Mouse (Mus musculus) R1 (cell line): ENCODE measurements around the gene Krtap13-1.
"Not testable (repeated sequence)": the region's sequence is repeated elsewhere in the genome, so short reads cannot be mapped to it uniquely, and the experiment has no call there.

Experiments
- DNase-seq: peaks from one replicate; pipeline ENCODE4 v3.0.0-alpha.2; 2018; ENCODE audit warnings: low read depth, low spot score

Krtap13-1 gene

DNA sequence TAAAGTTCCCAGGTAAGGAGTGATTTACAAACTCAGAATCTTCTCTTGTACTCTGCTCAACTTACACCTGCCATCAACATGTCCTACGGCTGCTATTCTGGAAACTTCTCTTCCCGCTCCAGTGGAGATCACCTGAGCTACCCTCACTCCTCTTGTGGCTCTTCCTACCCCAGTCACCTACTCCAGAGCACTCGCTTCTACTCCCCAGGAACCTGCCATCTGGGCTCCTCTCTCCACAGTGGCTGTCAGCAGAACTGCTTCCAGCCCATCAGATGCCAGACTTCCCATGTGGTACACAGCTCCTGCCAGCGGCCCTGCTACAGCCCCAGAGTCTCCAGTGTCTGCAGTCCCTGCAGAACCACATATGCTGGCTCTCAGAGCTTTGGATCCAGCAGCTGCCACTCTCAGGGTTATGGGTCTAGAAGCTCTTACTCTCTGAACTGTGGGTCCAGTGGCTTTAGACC is at the start of gene Krtap13-1:
TSS of gene Krtap13-1 (plus strand) at position 51 of the 464 bp plus-strand sequence.
- no peak for DNase-seq

GRCm38 (mm10) chr16:88679099-88679498 is 49.6 kb upstream of the Krtap13-1 start:
- no peak for DNase-seq

DNA sequence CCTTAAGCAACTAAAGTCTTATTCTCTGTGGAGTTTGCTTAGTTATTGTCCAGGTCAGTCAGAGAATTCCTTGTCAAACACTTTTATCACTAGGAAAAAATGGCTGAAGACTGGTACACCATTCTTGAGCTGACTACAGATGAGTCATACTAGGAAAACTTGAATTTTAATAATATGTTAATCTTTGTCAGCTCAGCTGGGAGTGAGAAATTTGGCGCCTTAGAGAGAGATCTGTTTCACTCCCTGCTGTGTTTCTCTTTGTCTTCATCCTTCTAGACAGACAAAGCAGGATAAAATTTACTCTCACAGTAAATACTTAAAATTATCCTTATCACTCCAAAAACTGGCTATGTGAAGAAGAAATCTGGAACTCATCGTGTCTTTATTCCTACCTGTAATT is 47.4 kb upstream of the Krtap13-1 start:
- DNase-seq, result no peak

GRCm38 (mm10) chr16:88696256-88696655 is 32.4 kb upstream of the Krtap13-1 start:
- no peak for DNase-seq

- no peak for DNase-seq
Observed at GRCm38 (mm10) chr16:88701072-88701864, 27.4 kb upstream of the Krtap13-1 start.

GRCm38 (mm10) chr16:88707496-88708012 is 21.1 kb upstream of the Krtap13-1 start, which contains the start of gene 2310061N02Rik:
2310061N02Rik (minus strand) TSS chr16:88707962.
- no peak for DNase-seq

DNA sequence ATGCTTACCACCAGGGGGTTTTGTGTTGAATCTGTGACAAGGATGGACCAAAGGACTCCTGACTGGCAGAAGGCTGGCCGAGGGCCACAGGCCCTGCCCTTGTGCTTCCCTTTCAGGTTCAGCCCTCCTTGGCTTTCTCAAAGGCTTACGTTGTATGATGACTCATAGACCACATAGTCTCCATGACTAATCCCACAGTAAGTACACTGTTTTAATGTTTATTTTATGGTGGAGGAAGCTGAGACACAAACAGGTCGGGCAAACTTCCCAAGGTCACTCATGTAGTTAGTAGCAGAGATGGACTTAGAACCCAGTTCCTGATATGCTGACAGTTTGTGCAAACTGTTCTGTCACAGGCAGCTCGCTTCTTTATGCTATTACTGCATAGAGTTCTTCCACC is 17.9 kb upstream of the Krtap13-1 start:
- no peak for DNase-seq

DNA sequence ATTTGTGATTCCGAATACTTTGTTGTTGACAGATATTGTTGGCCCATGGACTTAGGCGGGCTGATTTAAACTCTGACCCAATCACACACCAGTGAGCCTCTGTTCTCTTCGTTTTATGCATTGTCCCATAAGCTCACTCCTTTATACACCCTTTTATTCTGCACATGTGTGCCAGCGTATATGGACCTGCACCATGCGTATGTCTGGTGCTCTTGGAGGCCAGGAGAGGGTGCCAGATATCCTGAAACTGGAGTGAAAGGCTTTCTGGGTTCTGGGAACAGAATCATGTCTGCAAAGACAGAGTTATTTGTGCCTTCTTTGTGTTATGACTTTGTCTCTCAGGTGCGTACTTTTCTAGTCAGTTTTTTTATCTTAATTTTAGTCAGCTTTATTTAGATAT is 17.4 kb upstream of the Krtap13-1 start:
- DNase-seq, result peak; percentile 14

GRCm38 (mm10) chr16:88716549-88716948 is 12.1 kb upstream of the Krtap13-1 start:
- no peak for DNase-seq

GRCm38 (mm10) chr16:88720031-88720430 is 8.6 kb upstream of the Krtap13-1 start:
- peak; percentile 85 for DNase-seq

DNA sequence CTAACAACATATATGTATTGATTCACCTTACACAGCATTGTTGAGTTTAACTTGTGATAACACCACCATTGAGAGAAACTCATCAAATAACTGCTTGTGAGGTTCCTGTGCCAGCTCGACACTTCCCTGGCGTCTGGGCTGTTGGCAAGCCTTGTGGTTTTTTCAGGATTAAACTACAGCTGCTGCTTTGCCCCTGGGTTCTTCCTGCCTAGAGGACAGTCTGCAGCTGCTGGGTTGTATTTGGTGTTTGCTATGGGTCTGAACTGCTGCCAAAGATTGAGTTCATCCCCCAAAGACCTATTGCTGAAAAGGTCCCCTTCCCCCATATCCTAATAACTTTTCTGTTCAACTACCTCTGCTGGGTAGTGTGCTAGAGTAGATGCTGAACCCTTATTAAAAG is 6.7 kb downstream of the Krtap13-1 start:
- DNase-seq, result no peak

- DNase-seq, result no peak
Observed at GRCm38 (mm10) chr16:88744750-88745340, 16.2 kb downstream of the Krtap13-1 start.

- no peak for DNase-seq
Observed at GRCm38 (mm10) chr16:88747943-88748342, 19.3 kb downstream of the Krtap13-1 start.

GRCm38 (mm10) chr16:88751535-88751934 is 22.9 kb downstream of the Krtap13-1 start, which contains the start of gene Krtap13:
Krtap13 (minus strand) TSS chr16:88751635.
- DNase-seq, result not testable (repeated sequence)

- DNase-seq, result not testable (repeated sequence)
Observed at GRCm38 (mm10) chr16:88758547-88758946, 29.9 kb downstream of the Krtap13-1 start, which contains the start of gene 2310034C09Rik. 2310034C09Rik (plus strand) TSS chr16:88758847.

- DNase-seq, result no peak
Observed at GRCm38 (mm10) chr16:88774106-88774505, 45.4 kb downstream of the Krtap13-1 start, which contains the start of gene 2310057N15Rik. 2310057N15Rik (minus strand) TSS chr16:88774206.

DNA sequence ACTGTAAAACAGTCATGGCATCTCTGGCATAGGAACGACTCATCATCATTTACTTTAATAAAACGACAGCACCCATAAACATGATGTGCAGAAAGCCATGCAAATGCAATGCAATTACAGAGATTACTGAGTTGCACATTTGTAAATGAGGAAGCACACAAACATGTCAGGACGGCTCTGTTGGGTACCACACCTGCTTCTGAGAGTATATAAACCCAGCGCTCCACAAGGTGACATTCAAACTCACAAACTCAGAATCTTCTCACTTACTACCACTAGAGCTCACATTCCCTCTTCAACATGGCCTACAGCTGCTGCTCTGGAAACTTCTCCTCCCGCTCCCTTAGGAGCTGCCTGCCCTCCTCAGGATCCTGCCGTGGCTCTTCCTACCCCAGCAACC is 48.9 kb downstream of the Krtap13-1 start, which contains the start of gene Gm5965:
TSS of gene Gm5965 (plus strand) at position 301 of the 400 bp plus-strand sequence.
- no peak for DNase-seq
